Comparison of ENCODE assay signal across 12 mouse cellular contexts in the genomic region with DNA sequence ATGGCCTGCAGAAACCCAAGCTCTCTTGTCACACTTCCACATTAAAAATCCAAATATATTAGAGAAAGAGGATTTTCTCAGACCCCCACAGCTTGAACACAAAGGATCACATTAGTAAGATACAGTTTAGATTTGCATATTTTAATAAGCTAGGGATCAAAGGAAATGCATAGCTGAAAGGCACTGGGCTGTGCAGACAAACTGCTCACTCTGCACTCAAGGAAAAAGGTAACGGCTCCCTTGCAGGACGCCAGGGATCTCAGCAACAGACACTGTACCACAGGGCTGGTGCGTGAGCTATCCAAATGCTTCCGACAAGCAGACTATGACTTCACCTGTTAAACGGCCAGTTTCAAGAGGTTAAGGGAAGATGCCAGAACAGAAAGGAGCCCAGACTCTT.
"Had no signal": no experiment of that assay in that cellular context is flagged by ENCODE, and none has a peak within 500 bp of the region (broad histone marks: within the 10 kb centered on the region; RNA-seq: fewer than 3 reads in every experiment).

No protein-coding gene starts in this region.

- H3K4me2 ChIP-seq: limb, embryonic 13.5 days; stomach, embryonic 15.5 days had no signal

- H3K9me3 ChIP-seq: limb, embryonic 13.5 days; stomach, embryonic 15.5 days had no signal

- H3K4me3 ChIP-seq: layer of hippocampus, adult 2 months; limb, embryonic 13.5 days; stomach, embryonic 15.5 days had no signal

- H3K9ac ChIP-seq: limb, embryonic 13.5 days; liver, embryonic 14.5 days; stomach, embryonic 15.5 days had no signal

- H3K27me3 ChIP-seq: stomach, embryonic 15.5 days had no signal

- H3K4me1 ChIP-seq: stomach, embryonic 15.5 days had no signal

- H3K27ac ChIP-seq: layer of hippocampus, adult 2 months; limb, embryonic 13.5 days; liver, embryonic 14.5 days; stomach, embryonic 15.5 days had no signal

- DNase-seq: kidney, adult 18-20 months; kidney, postnatal 10 days; kidney, postnatal 4 days; left cerebral cortex, postnatal 4 days; lung, adult 18-20 months; right cerebral cortex, postnatal 14 days; thymus, adult 2 months; thymus, postnatal 25 days had no signal

- H3K36me3 ChIP-seq: limb, embryonic 13.5 days; stomach, embryonic 15.5 days had no signal
